Mouse (Mus musculus) induced T-regulatory cell, adult 2 months (primary cell): ENCODE data around the gene Pfkfb2.
A peak's percentile ranks its signal among the peaks of the same experiment; 100 is the strongest.

Source experiments
- DNase-seq: peaks from one replicate; pipeline ENCODE4 v3.0.0-alpha.2; 2012; ENCODE audit warnings: low read depth

The Pfkfb2 gene

GRCm38 (mm10) chr1:130737916-130738315 lies 8.9 kb upstream of the Pfkfb2 start:
- no peak for DNase-seq

GRCm38 (mm10) chr1:130737411-130737881 lies 8.4 kb upstream of the Pfkfb2 start:
- no peak for DNase-seq

- DNase-seq, result no peak
Measured at GRCm38 (mm10) chr1:130734852-130735251, 5.8 kb upstream of the Pfkfb2 start.

- no peak for DNase-seq
Measured at GRCm38 (mm10) chr1:130734452-130734851, 5.4 kb upstream of the Pfkfb2 start.

DNA sequence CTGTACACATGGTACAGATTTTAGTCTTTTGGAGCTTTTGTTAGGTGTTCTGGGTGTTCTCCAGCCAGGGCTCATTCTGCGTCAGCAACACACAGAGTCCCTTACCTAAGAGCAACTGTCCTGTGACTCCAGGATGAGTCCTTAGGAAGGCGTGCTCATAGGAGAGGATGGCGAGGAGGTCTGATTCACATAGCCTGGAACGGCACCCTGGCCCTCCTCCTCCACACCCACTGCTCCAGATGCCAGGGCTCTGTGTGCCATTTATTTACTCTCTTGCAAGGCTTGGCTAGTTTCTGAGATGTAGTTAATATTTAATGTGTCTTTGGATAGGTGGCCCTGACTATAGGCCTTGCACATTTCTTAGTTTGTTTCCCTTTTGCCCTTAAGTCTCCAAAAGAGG lies 4.6 kb upstream of the Pfkfb2 start:
- no peak for DNase-seq

DNA sequence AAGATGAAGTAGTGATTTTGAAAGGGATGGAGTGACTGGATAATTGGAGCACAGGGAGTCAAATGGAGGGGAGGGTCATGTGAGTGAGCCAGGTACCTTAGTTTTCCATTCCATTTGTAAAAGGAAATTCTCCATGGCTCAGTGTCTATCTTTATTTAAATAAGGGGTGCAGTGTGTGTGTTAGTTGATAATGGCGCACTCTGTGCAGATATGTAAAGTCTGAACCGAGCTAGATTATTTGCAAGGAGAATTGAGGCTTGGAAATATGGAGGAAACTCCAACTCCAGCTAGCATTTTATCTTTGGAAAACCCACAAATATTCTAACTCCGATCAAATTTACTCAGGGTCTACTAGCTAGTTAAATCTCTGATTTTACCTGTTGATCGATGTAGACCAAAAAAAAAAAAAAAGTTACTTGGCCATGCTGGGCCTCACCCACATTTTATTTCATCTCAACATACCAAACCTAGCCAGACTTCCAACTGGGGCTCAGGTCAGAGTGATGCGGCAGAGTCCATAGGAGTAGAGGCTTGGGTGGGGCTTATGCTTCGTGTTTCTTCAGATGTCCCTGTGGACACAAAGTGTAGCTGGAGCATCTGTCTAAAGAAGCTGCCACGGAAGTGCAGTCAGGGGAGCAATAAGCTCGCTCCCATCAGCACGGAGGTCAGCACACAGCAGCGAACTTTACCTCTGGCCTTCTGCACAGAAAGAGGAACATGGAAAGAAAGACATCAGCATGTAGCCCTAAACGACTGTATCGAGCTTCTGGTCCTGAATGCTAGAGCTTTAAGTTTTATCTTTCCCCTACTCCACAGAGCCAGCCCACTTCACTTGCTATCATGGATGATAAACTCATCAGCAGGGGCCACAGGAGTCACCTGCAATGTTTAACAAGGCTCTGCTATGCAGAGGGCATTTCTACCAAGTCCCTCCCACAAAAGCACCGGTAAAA lies 3.9 kb upstream of the Pfkfb2 start:
- no peak for DNase-seq

- no peak for DNase-seq
Measured at GRCm38 (mm10) chr1:130731741-130732337, 2.8 kb upstream of the Pfkfb2 start, which contains the start of gene AA986860. Gene AA986860 (plus strand): TSS chr1:130731976.

DNA sequence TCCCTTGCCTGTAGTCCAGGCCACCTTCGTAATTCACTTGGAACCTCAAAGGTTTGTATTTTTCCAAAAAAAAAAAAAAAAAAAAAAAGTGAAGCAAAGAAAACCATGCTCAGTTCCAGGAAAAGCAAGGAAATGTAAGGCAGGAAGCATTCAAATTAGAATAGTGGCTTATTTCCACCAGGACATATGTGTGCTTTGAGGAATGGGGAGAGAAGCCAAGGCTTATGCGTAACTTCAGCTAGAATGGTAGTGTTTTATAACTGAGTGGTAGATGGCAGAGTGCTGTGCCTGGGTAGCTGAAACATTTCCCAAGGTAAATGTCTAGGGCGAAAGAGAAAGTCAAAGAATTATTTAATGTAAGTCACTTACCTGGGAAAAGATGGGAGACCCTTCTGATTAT lies 345 bp downstream of the Pfkfb2 start:
- no peak for DNase-seq

DNA sequence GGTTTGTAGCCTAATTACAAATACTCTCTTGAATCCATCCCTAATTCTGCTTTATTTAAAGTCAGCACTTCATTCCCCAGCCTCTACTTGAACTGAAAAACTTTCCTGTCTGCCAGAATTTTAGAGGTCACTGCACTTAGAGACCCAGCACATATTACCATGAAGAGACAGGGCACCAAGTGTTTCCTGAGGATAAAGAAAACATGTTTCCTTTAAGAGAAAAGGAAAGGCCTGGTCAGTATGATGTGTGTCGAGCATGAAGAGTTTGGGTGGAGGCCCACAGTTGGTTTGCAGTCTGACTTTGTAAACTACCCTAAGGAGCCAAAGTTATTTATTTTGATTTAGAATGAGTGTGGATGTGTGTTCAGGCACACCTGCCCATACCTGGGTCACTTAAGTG lies 983 bp downstream of the Pfkfb2 start:
- no peak for DNase-seq

DNA sequence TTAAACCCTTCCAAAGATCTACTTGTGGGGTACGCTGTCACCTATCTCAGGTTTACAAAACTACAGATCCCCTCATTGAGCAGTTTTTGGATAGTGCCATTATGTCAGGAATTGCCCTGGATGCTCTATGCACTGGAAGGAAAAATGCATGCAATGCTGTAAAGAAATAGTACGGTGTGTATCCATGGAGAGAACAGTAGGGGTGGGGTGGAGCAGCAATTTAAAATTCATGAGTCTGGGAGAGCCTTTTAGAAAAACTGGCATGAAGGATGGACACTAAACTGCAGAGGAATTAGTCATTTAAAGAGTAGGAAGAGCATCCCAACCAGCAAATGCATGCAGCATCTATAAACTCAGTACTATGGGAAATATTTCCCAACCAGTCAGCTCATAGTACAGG lies 2.7 kb downstream of the Pfkfb2 start:
- no peak for DNase-seq

DNA sequence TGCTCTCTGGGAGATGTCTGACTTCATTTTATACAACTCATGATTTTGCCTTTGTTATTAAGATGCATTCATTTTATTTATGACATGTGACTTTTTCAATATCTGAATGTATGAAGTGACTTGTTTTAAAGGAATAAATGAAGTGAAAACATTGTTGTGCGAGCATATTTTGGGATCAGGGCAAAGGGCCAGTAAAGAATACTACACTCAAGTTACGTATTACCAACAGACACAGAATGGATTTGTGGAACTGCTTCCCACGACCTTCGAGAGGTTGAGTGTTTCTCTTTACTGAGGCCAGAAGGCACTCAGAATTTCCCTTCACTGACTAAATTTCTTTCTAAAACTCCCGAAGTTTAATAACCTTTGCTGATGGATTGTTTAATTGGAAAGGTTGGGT lies 4.8 kb downstream of the Pfkfb2 start:
- DNase-seq, result no peak

DNA sequence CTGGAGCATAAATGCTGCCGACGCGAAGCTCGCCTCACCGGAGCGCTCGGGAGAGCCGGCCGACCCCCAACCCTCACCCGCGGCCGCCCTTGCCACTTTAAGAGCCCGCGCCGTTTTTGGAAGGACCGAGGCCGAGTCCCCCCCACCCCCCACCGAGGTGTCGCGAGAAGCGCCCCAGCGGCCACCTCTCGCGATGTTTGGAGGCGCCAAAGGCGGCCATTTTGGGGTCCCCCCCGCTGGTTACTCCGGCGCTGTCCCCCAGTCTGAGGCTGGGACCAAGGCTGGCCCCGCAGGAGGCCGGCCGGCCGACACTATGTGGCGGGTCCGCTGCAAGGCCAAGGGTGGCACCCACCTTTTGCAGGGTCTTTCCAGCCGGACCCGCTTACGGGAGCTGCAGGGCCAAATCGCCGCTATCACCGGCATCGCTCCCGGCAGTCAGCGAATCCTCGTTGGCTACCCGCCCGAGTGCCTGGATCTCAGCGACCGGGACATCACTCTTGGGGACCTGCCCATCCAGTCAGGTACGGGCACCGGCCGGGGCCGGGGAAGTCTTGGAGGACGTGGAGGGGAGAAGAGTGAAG lies 11.7 kb downstream of the Pfkfb2 start, which contains the start of gene Yod1:
Gene Yod1 (plus strand): TSS at position 37 of the 581 bp plus-strand sequence.
- peak; percentile 96 for DNase-seq

DNA sequence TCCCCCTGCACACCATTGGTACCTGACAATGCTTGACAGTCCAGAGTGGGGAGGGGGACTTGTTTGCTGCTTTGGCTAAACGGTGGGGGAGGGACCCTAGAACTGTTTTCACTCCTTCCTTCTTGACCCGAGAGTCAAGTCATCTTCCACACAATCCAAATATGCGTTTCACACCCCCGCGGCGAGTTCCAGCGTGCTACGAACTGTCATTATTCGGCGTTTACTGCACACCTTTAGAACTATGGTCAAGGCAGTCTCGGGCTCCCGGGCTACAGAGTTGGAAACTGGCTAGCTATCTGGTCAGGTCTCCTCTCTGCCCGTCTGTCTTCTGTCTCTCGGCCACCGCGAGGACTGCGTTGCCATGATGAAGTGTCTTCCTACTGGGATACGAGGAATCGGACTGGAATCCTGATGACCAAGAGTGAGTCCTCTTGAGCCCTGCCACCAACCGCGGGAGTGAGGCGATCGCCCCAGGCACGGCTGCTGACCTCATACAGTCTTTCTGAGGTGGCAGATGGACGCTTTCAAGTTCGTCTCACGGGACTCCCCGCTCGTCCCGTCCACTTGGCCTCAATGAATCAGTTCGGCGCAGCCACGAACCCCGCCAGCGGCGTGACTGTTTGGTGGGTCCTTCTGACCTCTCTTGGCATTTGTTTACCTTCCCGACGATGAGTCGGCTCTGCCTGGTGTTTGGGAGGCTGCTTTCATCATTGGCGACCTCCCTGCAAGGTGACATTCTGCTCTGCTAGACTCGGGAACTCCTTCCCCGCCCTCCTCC lies 12.4 kb downstream of the Pfkfb2 start:
- no peak for DNase-seq

DNA sequence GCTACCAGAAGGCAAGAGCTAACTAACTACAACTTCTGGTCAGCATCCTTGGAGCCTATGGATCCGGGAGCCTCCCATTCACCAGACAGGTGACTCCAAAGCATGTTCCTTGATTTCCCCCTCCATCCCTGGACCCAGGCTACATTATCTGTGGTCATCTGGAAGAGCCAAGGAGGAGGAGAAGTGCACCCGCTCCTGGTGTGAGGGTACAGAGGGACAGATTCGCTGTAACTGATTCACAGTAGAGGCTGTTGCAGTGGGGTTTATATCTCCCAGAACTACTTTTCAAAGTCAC lies 12.9 kb downstream of the Pfkfb2 start:
- DNase-seq, result no peak

DNA sequence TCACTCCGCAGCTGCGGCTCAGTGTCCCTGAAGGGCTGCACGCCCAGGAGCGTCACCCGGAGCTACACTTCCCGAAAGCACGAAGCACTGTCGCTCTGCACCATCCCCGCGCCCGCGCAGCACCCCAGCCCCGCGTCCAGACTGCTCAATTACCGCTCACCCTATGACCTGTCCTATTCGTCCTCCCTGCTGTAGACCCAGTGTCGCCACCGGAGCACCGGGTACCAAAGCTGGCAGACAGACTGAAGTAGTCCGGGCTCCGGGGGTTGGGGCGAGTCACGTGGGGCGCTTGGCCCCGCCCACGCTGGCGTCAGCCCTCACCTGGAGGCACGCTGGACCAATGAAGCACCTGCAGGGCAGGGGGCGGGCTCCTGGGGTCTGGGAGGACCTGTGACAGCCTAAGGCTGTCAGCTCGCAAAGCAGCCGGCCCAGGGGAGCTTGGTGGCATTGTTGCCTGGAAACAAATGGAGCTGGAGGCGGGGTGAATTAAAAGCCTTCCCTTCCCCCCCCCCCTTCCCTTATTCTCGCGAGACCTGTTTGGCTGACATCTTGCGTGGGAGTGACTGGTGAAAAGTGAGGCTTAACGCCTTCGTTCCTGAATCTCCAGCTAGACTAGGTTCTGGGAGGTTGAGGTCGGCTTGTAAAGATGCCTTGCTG lies 13.4 kb downstream of the Pfkfb2 start, which contains the start of gene Gm29427:
Gene Gm29427 (minus strand): TSS at position 239 of the 657 bp plus-strand sequence.
- DNase-seq, result peak; percentile 98

- peak; percentile 6 for DNase-seq
Measured at GRCm38 (mm10) chr1:130714046-130714445, 15.0 kb downstream of the Pfkfb2 start.

DNA sequence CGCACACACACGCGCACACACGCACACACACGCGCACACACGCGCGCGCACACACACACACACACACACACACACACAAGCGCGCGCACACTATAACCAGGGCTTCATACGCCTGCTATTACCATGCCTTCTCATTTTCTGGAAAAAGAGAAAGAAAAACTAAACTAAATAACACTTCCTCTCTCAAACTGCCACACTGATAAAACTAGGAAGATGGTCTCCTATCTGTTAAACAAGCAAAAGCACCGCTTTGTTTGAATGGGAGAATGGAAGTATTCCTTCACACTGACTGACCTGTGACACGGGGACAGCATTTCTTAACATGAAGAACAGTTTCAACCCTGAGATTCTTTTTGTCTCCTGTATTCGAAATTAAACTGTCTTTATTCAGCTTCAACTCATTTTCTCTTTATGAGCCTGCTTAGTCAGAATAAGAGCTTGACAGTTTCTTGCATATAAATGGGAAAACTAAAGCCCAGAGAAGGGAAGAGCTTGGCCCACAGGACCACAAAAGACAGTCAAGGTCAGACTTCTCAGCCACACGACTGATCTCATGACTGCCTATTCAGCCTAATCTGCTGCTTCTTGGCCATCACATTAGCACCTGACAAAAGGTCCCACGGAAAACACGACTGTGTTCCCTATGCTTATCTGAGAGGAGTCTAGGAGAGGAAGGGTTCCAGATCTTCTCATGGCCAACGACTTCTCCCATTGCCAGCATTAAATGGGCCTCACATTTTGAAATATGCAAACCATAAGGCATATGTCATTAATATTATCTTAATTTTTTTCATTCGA lies 18.6 kb downstream of the Pfkfb2 start:
- DNase-seq, result no peak

GRCm38 (mm10) chr1:130703613-130704012 lies 25.4 kb downstream of the Pfkfb2 start:
- no peak for DNase-seq

DNA sequence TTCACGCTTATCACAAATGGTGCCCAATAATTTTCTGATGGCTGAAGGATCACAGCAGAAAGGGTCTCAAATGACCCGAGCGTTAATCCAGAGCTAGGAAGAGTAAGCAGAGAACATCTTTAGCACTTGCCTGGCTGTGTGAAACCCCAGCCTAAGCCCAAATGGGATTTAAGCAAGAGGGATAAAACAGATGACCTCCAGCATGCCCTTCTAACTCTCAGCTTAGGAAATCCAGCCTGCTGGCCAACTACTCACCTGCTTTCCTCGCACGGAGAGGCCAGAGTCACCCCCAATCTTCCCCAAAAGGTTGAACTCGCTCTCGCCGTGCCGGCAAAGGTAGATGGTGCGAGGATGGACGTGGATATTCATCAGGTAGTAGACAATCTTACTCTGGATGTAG lies 27.1 kb downstream of the Pfkfb2 start:
- no peak for DNase-seq

GRCm38 (mm10) chr1:130699937-130700633 lies 29.0 kb downstream of the Pfkfb2 start:
- no peak for DNase-seq
